Mouse (Mus musculus) erythroid progenitor cell, adult 5-6 weeks (primary cell): ENCODE measurements around the gene Baz2a. TPM values are rescaled to one million over a fixed set of nuclear protein-coding genes. Genes with fewer than 3 reads are reported as not detected.
A peak's percentile ranks its signal among the peaks of the same experiment; 100 is the strongest.
"Not testable (repeated sequence)": the region's sequence is repeated elsewhere in the genome, so short reads cannot be mapped to it uniquely, and the experiment has no call there.

Experiments
- ATAC-seq: replicated peaks from 2 replicates; pipeline ENCODE4 v1.8.0; 2016; ENCODE audit warnings: moderate number of reproducible peaks, mild to moderate bottlenecking, moderate TSS enrichment, inconsistent platforms; ENCODE audit not compliant: poor library complexity, low FRiP score, severe bottlenecking
- total RNA-seq, 2 experiments: library from RNA; stranded (forward) in 1 of 2; stranded (reverse) in 1 of 2; fragments of 150-400 nt in 1 of 2; fragments of 186-747, 209-891 nt in 1 of 2; gene quantifications; 2 replicates each; pipeline versions ENCODE4 v1.2.3 to v1.2.4; 2015 to 2017; ENCODE audit warnings: low replicate concordance in 2 of 2

The Baz2a gene
- total RNA-seq (2015; ENCODE audit: low replicate concordance) (89.4 and 109 TPM in 2 replicates), total RNA-seq (2017; ENCODE audit: low replicate concordance) (87.9 and 88.6 TPM in 2 replicates)

DNA sequence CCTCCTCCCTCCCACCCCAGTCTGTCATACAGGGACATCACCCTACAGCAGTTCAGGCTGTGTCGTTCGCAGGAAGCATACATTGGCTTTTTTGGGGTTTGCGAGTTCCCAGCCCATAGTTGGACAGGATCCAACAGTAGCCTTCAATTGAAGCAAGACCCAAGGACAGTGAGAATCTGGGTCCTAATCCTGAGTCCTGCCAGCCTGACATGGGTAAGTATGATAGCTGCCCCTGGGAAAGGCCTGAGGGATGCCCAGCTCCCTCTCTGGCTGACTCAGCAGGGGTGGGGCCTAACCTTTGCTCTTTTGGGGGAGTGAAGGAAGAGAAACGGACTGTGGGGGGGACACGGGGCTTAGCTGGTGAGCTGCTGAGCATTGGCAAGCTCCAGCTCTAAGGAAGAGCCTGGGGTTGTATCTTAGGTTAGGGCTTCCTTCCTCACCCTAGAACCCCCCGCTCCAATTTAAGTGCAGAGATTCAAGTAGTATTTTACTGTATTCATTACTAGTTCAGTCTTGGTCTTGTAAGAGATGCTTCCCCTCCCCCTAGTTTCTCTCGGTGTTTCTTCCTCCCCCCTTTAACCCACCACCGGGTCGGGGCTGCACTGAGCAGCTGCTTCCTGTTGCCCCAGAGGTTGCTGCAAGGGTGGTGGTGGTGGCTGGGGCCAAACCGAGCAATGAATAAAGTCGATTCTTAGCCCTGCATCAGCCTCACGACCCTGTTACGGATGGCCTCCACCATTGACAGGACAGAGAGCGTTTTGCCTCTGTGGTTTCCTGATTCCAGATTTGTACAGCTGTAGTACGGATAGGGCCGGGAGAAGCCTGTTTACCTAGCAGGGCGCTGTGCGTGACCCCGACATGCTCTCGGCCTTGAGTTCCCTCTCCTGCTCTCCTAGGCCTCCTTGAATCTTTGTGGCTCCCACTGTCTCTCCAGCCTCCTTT lies at the start of gene Baz2a:
Baz2a (plus strand) TSS at position 14 of the 942 bp plus-strand sequence.
- ATAC-seq: peak; percentile 60

GRCm38 (mm10) chr10:128041636-128042035 lies 49.7 kb upstream of the Baz2a start:
- no peak for ATAC-seq

GRCm38 (mm10) chr10:128042466-128042865 lies 48.9 kb upstream of the Baz2a start:
- no peak for ATAC-seq

GRCm38 (mm10) chr10:128043041-128043835 lies 48.1 kb upstream of the Baz2a start:
- ATAC-seq: no peak

DNA sequence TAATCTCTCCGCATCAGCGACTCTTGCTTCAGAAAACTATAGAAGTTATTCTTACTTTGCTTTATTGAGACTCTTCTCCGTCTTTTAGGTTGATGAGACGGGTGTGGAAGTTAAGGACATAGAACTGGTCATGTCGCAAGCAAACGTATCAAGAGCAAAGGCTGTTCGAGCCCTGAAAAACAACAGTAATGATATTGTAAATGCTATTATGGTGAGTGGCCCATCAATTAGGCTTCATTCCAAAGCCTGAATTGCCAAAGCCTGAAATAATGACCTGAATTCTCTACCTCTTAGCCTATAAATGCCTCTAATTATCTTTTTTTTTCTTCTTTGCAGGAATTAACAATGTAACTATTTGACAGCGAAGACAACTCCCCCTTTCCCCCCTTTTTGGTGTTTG lies 43.2 kb upstream of the Baz2a start:
- no peak for ATAC-seq

GRCm38 (mm10) chr10:128049741-128050140 lies 41.6 kb upstream of the Baz2a start:
- ATAC-seq: no peak

GRCm38 (mm10) chr10:128050355-128050754 lies 41.0 kb upstream of the Baz2a start:
- ATAC-seq: no peak

GRCm38 (mm10) chr10:128051589-128051988 lies 39.8 kb upstream of the Baz2a start:
- no peak for ATAC-seq

DNA sequence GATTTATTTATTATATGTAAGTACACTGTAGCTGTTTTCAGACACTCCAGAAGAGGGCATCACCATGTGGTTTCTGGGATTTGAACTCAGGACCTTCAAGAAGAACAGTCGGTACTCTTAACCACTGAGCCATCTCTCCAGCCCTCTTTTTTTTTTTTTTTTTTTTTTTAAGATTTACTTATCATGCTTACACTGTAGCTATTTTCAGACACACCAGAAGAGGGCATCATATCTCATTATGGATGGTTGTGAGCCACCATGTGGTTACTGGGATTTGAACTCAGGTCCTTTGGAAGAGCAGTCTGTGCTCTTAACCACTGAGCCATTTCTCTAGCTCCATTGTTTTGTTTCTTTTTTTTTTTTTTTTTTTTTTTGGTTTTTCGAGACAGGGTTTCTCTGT lies 39.2 kb upstream of the Baz2a start:
- not testable (repeated sequence) for ATAC-seq

- ATAC-seq: no peak
Observed at GRCm38 (mm10) chr10:128053001-128053400, 38.4 kb upstream of the Baz2a start.

GRCm38 (mm10) chr10:128058184-128058583 lies 33.2 kb upstream of the Baz2a start:
- ATAC-seq: peak; percentile 33

GRCm38 (mm10) chr10:128058601-128059151 lies 32.7 kb upstream of the Baz2a start, which contains the start of gene Ptges3:
Gene Ptges3 (plus strand): TSS chr10:128058954.
- peak; percentile 83 for ATAC-seq

- ATAC-seq: peak; percentile 61
Observed at GRCm38 (mm10) chr10:128059207-128059981, 32.0 kb upstream of the Baz2a start.

GRCm38 (mm10) chr10:128061109-128061508 lies 30.3 kb upstream of the Baz2a start:
- ATAC-seq: no peak

- ATAC-seq: no peak
Observed at GRCm38 (mm10) chr10:128062221-128062989, 29.0 kb upstream of the Baz2a start.

DNA sequence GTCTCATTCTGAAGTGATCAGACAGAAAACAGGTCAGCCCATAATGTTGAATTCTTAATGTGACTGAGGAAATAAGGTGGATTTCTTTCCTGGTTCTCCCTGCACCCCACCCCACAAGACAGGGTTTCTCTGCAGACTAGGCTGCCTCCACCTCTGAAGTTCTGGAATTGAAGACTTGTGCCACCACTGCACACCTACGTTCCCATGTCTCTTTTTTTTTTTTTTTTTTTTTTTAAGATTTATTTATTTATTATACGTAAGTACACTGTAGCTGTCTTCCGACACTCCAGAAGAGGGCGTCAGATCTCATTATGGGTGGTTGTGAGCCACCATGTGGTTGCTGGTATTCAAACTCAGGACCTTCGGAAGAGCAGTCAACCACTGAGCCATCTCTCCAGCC lies 25.3 kb upstream of the Baz2a start:
- no peak for ATAC-seq

DNA sequence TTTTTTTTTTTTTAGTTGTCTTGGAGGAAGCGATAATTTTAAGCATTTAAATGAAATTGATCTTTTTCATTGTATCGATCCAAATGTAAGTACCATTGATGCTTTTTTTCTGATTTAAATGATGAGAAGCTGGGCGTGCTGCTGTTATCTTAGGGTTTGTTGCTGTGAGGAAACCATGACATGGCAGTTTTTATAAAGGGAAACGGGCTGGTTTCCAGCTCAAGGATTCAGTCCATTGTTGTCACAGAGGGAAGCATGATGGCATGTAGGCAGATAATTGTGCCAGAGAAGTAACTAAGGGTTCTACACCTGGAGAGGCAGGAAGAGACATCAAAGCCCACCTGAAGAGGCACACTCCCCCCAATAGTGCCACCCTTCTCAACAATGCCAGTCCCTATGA lies 22.2 kb upstream of the Baz2a start:
- ATAC-seq: peak; percentile 67

DNA sequence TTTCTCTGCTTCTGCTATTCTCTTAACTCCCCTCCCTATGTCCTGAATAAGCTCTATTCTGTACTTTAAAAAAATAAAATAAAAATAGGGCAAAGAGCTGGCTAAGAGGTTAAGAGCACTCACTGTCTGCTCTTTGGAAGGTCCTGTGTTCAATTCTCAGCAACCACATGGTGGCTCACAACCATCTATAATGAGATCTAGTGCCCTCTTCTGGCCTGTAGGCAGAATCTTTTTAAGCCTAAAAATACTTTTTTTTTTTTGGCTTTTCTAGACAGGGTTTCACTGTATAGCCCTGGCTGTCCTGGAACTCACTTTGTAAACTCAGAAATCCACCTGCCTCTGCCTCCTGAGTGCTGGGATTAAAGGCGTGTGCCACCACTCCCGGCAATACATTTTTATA lies 20.9 kb upstream of the Baz2a start:
- ATAC-seq: not testable (repeated sequence)

GRCm38 (mm10) chr10:128078269-128078668 lies 13.1 kb upstream of the Baz2a start:
- ATAC-seq: not testable (repeated sequence)
